Mouse (Mus musculus) testis, adult 2 months (tissue): ENCODE measurements around the gene Aes.

Source experiments
- CTCF ChIP-seq: fragments of 200-500 bp; IDR thresholded peaks from 2 replicates; pipeline ENCODE4 v1.5.1; 2012; ENCODE audit warnings: low read depth, mild to moderate bottlenecking, inconsistent platforms, low read length, moderate library complexity; ENCODE audit not compliant: control insufficient read depth, insufficient read depth, insufficient replicate concordance
- POLR2A ChIP-seq: fragments of 200-500 bp; IDR thresholded peaks from 2 replicates; pipeline ENCODE4 v1.6.1; 2012; ENCODE audit warnings: low read depth, mild to moderate bottlenecking, inconsistent platforms, low read length, moderate library complexity; ENCODE audit not compliant: control insufficient read depth

DNA sequence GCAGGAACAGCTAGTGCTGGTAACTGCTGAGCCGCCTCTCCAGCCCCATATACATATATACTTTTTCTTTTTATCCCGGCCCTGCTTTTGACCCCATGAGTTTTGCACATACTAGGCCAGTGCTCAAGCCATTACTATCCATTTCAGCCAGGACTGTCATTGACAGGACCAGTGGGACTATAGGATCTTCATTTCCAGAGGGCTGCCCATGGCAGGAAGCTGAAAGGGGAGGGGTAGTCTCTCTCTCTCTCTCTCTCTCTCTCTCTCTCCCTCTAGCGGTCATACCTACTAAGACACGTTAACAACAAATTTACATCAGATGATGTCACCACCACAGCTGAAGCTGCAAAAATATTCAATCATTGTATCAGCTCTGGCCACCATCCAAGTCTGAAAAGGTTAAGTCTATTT, 43.5 kb downstream of the Aes start:
- TF ChIP-seq CTCF (no peak), POLR2A (no peak)
